Mouse (Mus musculus) G1E-ER4 (cell line): ENCODE measurements around the gene E2f4. TPM values are rescaled to one million over a fixed set of nuclear protein-coding genes. Genes with fewer than 3 reads are reported as not detected.

Source experiments
- GATA1 ChIP-seq: IDR thresholded peaks from one replicate; pipeline ENCODE4 v1.8.0; 2012; ENCODE audit warnings: low read length, inconsistent platforms
- polyA plus RNA-seq: library from polyadenylated mRNA; stranded (reverse); fragments of >175 nt; gene quantifications from 2 replicates; pipeline ENCODE4 v1.2.3, GENCODE M21; 2012

The E2f4 gene
- polyA plus RNA-seq, 1 experiment, result 47.6 TPM

DNA sequence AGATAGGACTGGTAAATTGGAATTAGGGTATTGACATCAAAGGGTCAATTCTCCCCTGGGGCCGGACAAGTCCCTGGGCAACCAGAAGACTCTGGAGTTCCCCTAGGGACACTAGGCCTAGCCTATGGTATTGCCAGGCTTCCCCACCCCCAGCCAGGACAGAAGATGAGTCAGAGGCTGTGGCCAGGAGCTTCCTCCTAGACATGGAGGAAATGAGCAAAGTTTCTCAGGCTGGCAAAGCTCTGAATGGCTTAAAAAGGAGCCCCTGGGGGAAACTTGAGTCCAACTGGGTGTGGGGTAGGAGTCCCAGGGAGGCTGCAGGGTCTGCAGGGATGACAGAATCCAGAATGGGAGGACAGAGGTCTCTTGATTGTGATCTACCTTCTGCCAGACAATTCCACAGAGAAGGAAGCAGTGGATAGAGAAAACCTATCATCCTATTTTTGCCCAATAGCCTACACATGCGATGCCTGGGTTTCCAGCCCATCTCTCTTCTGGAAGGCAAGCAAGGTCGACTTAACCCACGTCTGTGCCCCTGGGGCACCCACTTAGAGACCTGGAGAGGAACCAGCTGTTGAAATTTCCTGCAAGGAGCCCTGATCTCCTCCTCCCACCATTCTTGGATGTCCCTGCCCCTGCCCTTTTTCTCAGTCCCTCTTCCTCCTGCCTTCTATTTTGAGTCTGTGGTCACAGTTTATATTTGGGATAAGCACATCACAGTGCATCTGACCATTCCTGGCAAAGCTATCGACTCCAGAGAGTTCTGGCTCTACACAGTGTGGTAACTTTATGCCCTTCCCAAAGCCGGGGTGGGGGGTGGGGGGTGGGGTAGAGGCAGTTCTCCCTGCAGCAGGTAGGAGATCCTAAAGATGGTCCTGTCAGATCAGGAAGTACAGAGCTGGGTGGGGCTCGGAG, 47.9 kb downstream of the E2f4 start:
- no peak for TF ChIP-seq GATA1

DNA sequence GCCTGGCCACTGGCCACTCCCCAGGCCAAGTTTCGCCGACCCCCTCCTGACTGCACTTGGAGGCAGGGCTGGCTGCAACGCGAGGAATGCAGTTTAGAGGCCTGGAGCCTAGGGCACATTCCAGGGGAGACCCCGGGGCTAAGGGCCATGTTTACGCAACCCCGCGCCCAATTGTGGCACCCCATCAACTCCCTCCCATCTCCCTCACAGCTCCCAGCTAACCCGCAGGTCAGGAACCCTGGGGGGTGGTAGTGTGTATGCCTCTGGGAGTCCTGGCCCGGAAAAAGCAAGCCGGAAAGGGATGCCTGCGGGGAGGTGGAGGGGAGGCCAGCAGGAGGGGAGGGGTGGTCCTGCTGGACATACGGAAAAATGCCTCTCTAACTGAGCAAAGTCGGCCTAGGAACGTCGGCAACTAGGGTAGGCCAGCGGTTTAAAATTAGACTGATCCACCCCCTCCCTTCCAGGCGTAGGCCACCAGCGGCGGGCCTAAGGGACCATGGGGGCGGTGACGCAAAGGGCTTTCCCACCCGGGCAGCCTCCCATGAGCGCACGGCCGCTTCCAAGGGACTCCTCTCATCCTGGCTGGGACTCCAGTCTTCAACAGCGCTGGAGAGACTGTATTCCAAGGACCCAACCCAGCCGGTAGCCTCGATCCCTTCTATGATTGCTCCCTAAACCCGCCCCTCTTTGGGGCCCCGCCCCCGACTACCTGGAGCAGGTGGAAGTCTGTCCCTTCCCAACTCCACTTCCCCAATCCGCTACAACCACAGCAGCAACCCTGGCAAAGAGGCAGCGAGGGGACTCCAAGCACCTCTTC, 49.4 kb downstream of the E2f4 start:
- no peak for TF ChIP-seq GATA1

GRCm38 (mm10) chr8:105347428-105348221, 50.2 kb downstream of the E2f4 start, which contains the start of gene Fhod1:
Gene Fhod1, minus strand, starts transcription at chr8:105347953.
- TF ChIP-seq GATA1, result no peak

GRCm38 (mm10) chr8:105348450-105349095, 51.1 kb downstream of the E2f4 start, which contains the start of gene Slc9a5:
Gene Slc9a5, plus strand, starts transcription at chr8:105348843.
- TF ChIP-seq GATA1, result no peak

DNA sequence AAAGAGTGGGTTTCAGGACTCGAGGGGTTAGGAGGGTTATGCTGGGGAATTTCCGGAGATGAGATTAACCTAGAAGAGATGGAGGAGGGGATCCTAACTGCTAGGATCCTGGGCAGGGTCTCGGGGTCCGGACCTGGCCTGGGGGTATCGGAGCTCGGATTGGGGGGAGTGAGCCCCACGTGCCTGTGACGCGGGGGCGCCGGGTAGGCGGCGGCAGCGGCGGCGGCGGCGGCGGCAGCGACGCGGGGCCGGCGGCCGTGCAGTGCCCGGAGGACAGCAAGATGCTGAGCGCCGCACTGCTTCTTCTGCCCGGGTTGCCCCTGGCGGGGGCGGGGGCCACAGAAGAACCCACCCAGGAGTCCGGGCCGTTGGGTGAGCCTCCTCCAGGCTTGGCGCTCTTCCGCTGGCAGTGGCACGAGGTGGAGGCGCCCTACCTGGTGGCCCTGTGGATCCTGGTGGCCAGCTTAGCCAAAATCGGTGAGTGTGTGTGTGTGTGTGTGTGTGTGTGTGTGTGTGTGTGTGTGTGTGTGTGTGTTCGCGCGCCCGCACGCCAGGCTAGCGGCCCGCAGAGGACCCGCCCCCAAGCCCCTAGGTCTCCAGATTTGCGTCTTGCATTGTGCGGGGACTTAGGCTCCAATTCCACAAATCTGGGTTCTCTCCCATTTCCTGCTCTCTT, 51.8 kb downstream of the E2f4 start:
- no peak for TF ChIP-seq GATA1

- no peak for TF ChIP-seq GATA1
Measured at GRCm38 (mm10) chr8:105350186-105350585, 52.7 kb downstream of the E2f4 start.

GRCm38 (mm10) chr8:105353583-105354135, 56.2 kb downstream of the E2f4 start:
- no peak for TF ChIP-seq GATA1

- TF ChIP-seq GATA1, result no peak
Measured at GRCm38 (mm10) chr8:105354549-105354948, 57.1 kb downstream of the E2f4 start.

Other genes starting within 250 kb of the E2f4 start
- gene Ces3a, start 249.1 kb upstream of the E2f4 start, polyA plus RNA-seq, result not detected in 2 replicates
- not detected in 2 replicates for gene Ces3b, start 213.9 kb upstream of the E2f4 start, polyA plus RNA-seq
- not detected in 2 replicates for gene Ces4a, start 165.9 kb upstream of the E2f4 start, polyA plus RNA-seq
- 23.6 and 33.1 TPM in 2 replicates for gene Cbfb, start 127.0 kb upstream of the E2f4 start, polyA plus RNA-seq
- 4.6 and 6.4 TPM in 2 replicates for gene D230025D16Rik, start 72.5 kb upstream of the E2f4 start, polyA plus RNA-seq
- gene B3gnt9, start 42.5 kb upstream of the E2f4 start, polyA plus RNA-seq, result 13.1 and 16.3 TPM in 2 replicates
- gene Tradd, start 33.1 kb upstream of the E2f4 start, polyA plus RNA-seq, result 31.1 and 39.7 TPM in 2 replicates
- 7.0 and 8.3 TPM in 2 replicates for gene Fbxl8, start 33.0 kb upstream of the E2f4 start, polyA plus RNA-seq
- 0.55 and 0.76 TPM in 2 replicates for gene Hsf4, start 27.9 kb upstream of the E2f4 start, polyA plus RNA-seq
- 0.24 and 0.43 TPM in 2 replicates for gene Nol3, start 21.5 kb upstream of the E2f4 start, polyA plus RNA-seq
- 1.6 and 1.8 TPM in 2 replicates for gene 4931428F04Rik, start 7.8 kb upstream of the E2f4 start, polyA plus RNA-seq
- gene Exoc3l, start 1.6 kb upstream of the E2f4 start, polyA plus RNA-seq, result 1.3 and 1.4 TPM in 2 replicates
- gene Elmo3, start 7.9 kb downstream of the E2f4 start, polyA plus RNA-seq, result 0.87 and 0.95 TPM in 2 replicates
- gene Lrrc29, start 28.6 kb downstream of the E2f4 start, polyA plus RNA-seq, result 3.4 and 4.3 TPM in 2 replicates
- 18.3 and 26.8 TPM in 2 replicates for gene Tmem208, start 28.7 kb downstream of the E2f4 start, polyA plus RNA-seq
- gene Fhod1, start 50.3 kb downstream of the E2f4 start, polyA plus RNA-seq, result 7.3 and 7.7 TPM in 2 replicates
- gene Slc9a5, start 51.2 kb downstream of the E2f4 start, polyA plus RNA-seq, result 0.49 and 0.50 TPM in 2 replicates
- gene Plekhg4, start 75.6 kb downstream of the E2f4 start, polyA plus RNA-seq, result not detected in 2 replicates
- gene Kctd19, start 115.8 kb downstream of the E2f4 start, polyA plus RNA-seq, result not detected in 2 replicates
- not detected in 2 replicates for gene Lrrc36, start 115.9 kb downstream of the E2f4 start, polyA plus RNA-seq
- not detected in 2 replicates for gene Tppp3, start 173.9 kb downstream of the E2f4 start, polyA plus RNA-seq
- 0.15 and 0.16 TPM in 2 replicates for gene Zdhhc1, start 199.2 kb downstream of the E2f4 start, polyA plus RNA-seq
- gene Hsd11b2, start 221.1 kb downstream of the E2f4 start, polyA plus RNA-seq, result not detected in 2 replicates